Mouse (Mus musculus): ENCODE data around the gene Vsig8.

Gene Vsig8

DNA sequence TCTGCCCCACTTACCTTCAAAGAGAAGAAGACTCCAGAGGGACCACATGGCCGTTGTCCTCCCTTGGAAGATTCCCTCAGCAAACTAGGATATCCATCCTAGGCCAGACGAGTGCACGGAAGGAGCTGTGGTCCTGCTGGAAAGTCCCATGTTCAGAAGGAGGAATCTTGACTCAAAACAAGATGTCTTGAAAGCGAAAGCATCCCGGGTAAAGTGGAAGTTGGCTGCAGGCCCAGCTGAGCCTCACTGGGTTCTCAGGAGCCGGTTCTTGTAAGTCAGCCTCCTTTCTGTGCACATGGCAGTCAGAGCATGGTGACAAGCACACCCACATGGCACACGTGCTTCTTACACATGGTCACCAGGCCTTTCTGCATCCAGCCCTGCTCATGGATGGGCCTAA, 34.6 kb downstream of the Vsig8 start, which contains the start of gene Slamf8:
Slamf8 (minus strand) TSS at position 184 of the 400 bp plus-strand sequence.
- DNase-seq (ENCODE audit: low spot score) = no peak

DNA sequence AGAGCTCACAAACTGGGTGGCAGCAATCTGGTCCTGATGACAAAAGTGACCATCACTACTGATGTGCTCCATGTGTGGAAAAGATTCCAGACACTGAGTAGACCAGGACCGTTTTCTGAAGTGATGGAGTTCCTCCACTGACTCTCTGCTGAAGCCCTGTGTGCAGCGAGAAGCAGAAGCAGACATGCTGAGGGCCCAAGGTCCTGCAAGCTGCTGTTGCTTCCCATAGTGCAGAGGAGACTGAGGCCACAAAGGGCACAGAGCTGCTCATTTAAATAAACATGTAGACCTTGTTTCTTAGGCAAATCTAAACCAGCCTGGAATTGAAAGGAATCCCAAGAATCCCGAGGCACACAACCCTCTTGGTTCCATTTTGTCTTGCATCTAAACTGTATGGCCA, 37.6 kb downstream of the Vsig8 start:
- DNase-seq (ENCODE audit: low spot score) = no peak

DNA sequence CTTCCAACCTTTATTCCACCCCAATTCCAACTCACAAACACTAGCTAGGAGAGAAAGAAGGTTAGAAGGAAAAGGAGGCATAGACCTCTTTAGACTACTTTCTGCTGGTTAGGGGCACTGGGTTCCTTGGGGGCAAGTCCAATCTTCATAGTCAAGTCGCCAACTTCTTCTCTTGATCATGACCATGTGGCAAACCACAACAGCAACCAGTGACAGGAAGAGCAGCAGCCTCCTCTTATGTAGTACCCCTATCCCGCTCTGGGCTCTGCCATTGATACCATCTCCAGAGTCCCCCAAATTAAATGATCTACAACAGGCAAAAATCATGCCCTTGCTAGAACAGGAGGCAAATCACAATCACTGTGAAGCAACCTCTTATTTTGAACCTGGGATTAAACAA, 38.2 kb downstream of the Vsig8 start:
- DNase-seq (ENCODE audit: low spot score) = no peak

DNA sequence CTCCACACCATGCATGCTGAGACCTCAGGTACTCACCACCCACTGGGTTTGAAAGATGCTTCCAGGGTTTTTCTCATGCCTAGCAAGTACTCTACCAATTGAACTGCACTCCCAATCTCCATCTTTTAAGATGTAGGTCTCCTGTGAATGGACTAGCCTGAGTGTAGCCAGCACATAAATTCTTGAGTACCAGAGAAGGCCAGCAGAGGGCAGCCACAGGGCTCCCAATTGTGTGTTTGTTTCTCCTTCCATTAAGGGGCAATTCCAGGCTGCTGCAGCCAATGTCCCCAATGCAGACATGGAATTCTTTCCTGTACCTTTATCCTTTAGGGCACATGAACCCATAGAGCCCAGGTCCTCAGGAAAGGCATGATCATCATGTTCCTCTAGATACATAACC, 38.8 kb downstream of the Vsig8 start:
- DNase-seq (ENCODE audit: low spot score) = peak; percentile 67

DNA sequence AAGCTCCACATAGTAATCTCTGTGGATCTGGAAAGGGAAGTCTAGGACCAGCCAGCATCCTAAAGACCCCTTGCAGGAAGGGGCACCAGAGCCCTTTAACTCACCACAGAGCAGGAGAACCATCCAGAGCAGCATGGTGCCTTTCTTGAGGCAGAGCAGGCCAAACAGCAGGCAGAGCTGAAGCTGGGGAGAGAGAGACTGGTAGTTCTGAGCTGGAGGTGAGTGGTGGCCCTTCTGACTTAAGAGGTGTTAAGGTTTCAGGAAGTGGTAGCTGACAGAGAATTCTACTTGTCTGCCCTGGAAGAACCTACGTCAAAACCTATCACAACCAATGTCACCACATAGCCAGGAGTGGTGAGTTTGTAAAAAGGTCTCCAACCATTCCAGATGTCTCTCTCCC, 46.6 kb downstream of the Vsig8 start, which contains the start of gene Fcrl6:
Fcrl6 (minus strand) TSS at position 226 of the 400 bp plus-strand sequence.
- DNase-seq (ENCODE audit: low spot score) = no peak

DNA sequence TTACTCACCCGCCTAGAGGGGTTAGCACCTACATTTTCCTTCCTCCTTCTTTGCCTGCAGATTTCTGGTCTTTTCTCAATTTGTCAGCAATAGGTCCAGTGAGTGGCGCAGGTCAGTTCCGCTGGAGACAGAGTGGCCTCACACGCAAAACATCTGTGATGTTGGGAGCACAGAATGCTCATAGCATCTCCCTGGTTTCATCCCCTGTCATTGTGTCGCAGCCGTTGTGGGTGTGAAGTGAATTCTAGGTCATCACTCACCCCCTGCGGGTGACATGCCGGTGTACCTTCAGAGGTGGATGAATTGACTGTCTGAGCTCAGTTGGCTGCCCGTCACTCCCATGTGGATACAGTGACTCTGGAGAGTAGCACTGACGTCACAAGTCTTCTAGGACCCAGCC, 55.6 kb downstream of the Vsig8 start:
- DNase-seq (ENCODE audit: low spot score) = no peak

DNA sequence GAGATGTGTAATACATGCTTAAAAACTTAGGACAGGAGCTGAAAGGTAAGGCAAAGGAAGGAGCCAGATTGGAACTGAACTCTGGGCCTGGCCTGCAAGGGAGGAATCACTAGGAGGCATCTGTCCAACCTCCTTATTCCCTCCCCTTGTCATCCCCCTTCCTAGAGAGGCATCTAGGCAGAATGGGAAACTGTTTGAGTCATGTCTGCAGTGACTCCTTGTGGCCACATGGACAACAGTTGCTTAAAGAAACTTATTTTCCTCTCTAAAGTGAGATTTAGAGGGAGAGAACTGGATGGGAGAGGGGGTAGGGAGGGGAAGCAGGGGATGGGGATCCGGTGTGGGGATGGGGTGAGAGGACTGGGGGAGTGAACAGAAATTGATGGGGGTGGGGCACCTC, 57.0 kb downstream of the Vsig8 start:
- peak; percentile 29 for DNase-seq (ENCODE audit: low spot score)
